Mouse (Mus musculus) liver, embryonic 14.5 days (tissue): ENCODE results near the gene Tnxb.
"Not testable (repeated sequence)": the region's sequence is repeated elsewhere in the genome, so short reads cannot be mapped to it uniquely, and the experiment has no call there.

Source experiments
- CTCF ChIP-seq: IDR thresholded peaks from 2 replicates; pipeline ENCODE4 v1.5.1; 2016; ENCODE audit warnings: antibody characterized with exemption, low read depth, control low read depth
- EP300 ChIP-seq: IDR thresholded peaks from 2 replicates; pipeline ENCODE4 v1.6.1; 2016; ENCODE audit warnings: antibody characterized with exemption, low read depth

DNA sequence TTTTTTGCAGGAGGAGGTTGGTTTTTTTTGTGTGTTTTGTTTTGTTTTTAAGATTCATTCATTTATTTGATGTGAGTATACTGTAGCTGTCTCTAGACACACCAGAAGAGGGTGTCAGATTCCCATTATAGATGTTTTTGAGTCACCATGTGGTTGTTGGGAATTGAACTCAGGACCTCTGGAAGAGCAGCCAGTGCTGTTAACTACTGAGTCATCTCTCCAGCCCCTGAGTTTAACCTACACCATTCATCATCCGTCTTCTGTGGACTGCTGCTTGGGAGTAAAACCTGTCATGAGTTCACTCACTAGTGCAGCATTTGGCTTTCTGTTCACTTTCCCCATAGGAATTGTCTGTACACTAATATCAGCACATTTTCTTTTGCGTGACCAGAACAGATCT lies 36.1 kb downstream of the Tnxb start:
- not testable (repeated sequence) for TF ChIP-seq CTCF, EP300
